Mouse (Mus musculus): ENCODE data around the gene Pla2g6. TPM values are rescaled to one million over a fixed set of nuclear protein-coding genes. Genes with fewer than 3 reads are reported as not detected.

The Pla2g6 gene
- polyA plus RNA-seq (2015; fragmentation: Nextera tagmentation; extraction: Ambion mirVana) = 10.3 and 11.1 TPM in 2 replicates

DNA sequence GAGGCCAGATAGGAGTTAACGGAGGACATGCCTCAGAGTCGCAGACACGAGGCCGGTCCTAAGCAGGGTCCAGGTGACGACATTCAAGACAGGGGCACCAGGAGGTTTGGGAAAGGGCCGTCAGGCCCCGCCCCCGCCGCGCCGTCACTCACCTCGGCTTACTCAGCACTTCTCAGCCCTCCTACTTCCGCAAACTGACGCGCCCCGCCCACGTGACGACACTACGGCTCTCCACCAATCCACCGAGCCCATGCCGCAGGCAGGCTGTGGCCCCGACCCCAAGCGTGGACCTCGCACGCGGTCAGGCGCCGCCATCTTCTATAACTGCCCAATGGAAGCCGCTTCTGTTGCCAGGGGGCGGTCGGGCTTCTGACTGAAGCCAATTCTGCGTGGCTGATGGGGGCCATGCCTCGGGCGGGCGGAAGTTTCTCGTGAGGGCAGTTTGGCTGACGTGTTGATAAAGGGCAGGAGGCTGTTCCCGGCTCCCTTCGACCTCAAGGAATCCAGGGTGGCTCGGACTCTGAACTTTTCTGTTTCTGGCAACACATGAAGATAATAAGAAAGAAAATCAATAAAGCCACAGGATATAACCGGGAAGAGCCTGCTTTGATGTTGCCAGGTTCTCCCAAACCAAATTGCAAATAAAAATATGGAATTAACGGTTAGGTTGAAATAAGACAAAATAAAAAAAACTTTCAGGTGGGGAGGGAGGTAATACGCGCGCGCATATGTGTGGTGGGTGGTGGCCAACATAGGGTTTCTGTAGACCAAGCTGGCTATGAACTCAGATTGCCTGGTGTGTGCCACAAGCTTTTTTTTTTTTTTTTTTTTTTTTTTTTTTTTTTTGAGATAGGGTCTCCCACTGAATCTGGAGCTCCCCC lies at the start of gene Pla2g6:
Gene Pla2g6 (minus strand): TSS at position 333 of the 881 bp plus-strand sequence.

GRCm38 (mm10) chr15:79346051-79346793 lies 18.0 kb upstream of the Pla2g6 start, which contains the start of gene Maff:
Gene Maff (plus strand): TSS chr15:79346621.

GRCm38 (mm10) chr15:79285399-79285798 lies 42.8 kb downstream of the Pla2g6 start, which contains the start of gene Baiap2l2:
Gene Baiap2l2 (minus strand): TSS chr15:79285537.

DNA sequence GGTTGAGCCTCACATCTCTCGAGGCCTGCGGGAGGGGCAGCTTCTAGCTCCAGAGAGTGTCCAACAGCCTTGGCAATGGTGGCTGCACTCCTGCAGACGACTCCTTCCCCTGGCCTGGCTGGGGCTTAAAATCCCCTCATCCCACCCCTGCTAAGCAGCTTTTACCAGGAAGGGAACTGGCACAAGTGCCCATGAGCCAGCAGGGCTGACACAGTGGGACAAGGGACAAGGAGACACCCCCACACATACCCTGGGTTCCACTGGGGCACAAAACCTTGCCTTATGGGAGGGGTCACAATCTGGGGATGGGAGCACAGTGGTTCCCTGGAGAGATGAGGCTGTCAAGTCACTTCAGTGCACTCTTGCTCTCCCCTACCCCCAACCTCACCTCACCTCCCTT lies 73.5 kb downstream of the Pla2g6 start, which contains the start of gene Slc16a8:
Gene Slc16a8 (minus strand): TSS at position 101 of the 400 bp plus-strand sequence.

MicroRNA genes within 50 kb of the gene (microRNA counts, 519-probe panel; counts per million panel counts)
- 296 counts per million, percentile 58 among the panel's probes with 10 or more counts for microRNA mmu-miR-1943

Small RNA genes within 50 kb of the gene (microRNA-seq; reads per million reads assigned to microRNA genes)
- gene Mir1943 = 1.3 to 1.7 reads per million in 2 experiments

Other genes with a start within 250 kb of the Pla2g6 start
- 9.3 and 9.6 TPM in 2 replicates for gene Micall1, start 219.5 kb downstream of the Pla2g6 start, polyA plus RNA-seq (2015; fragmentation: Nextera tagmentation; extraction: Ambion mirVana)
- 219 and 228 TPM in 2 replicates for gene Polr2f, start 187.4 kb downstream of the Pla2g6 start, polyA plus RNA-seq (2015; fragmentation: Nextera tagmentation; extraction: Ambion mirVana)
- 4.1 and 4.4 TPM in 2 replicates for gene 1700088E04Rik, start 187.1 kb downstream of the Pla2g6 start, polyA plus RNA-seq (2015; fragmentation: Nextera tagmentation; extraction: Ambion mirVana)
- 4.1 and 4.3 TPM in 2 replicates for gene Sox10, start 163.2 kb downstream of the Pla2g6 start, polyA plus RNA-seq (2015; fragmentation: Nextera tagmentation; extraction: Ambion mirVana)
- 19.0 and 19.8 TPM in 2 replicates for gene Pick1, start 99.2 kb downstream of the Pla2g6 start, polyA plus RNA-seq (2015; fragmentation: Nextera tagmentation; extraction: Ambion mirVana)
- 0.64 and 0.83 TPM in 2 replicates for gene Gm49486, start 99.0 kb downstream of the Pla2g6 start, polyA plus RNA-seq (2015; fragmentation: Nextera tagmentation; extraction: Ambion mirVana)
- gene Slc16a8, start 73.6 kb downstream of the Pla2g6 start, polyA plus RNA-seq (2015; fragmentation: Nextera tagmentation; extraction: Ambion mirVana) = 0.63 and 1.1 TPM in 2 replicates
- gene Baiap2l2, start 42.9 kb downstream of the Pla2g6 start, polyA plus RNA-seq (2015; fragmentation: Nextera tagmentation; extraction: Ambion mirVana) = 23.0 and 24.6 TPM in 2 replicates
- 1.4 and 1.7 TPM in 2 replicates for gene Maff, start 18.2 kb upstream of the Pla2g6 start, polyA plus RNA-seq (2015; fragmentation: Nextera tagmentation; extraction: Ambion mirVana)
- gene Tmem184b, start 75.2 kb upstream of the Pla2g6 start, polyA plus RNA-seq (2015; fragmentation: Nextera tagmentation; extraction: Ambion mirVana) = 43.1 and 46.5 TPM in 2 replicates
- 63.4 and 64.3 TPM in 2 replicates for gene Csnk1e, start 127.2 kb upstream of the Pla2g6 start, polyA plus RNA-seq (2015; fragmentation: Nextera tagmentation; extraction: Ambion mirVana)
- not detected in 2 replicates for gene Kcnj4, start 176.9 kb upstream of the Pla2g6 start, polyA plus RNA-seq (2015; fragmentation: Nextera tagmentation; extraction: Ambion mirVana)
- 53.3 and 84.0 TPM in 2 replicates for gene Kdelr3, start 188.0 kb upstream of the Pla2g6 start, polyA plus RNA-seq (2015; fragmentation: Nextera tagmentation; extraction: Ambion mirVana)
- 15.3 and 15.8 TPM in 2 replicates for gene Ddx17, start 218.4 kb upstream of the Pla2g6 start, polyA plus RNA-seq (2015; fragmentation: Nextera tagmentation; extraction: Ambion mirVana)